Mouse (Mus musculus): ENCODE measurements around the gene Adap1.

DNA sequence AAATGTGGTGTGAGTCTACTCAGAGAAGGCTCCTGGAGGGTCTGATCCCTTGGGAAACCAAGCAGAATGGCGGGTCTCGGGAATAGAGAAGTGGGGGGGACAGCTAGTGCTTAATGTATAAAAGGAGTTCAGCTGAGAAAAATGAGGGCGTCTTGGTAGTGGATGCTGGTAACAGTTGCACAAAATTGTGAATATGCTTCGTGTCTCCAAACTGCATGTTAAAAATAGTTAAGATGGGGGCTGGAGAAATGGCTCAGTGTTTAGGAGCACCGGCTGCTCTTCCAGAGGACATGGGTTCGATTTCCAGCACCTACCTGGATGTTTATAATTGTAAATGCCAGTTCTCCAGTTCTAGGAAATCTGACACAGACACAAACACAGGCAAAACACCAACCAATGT is 4.1 kb downstream of the Adap1 start:
- TF ChIP-seq CTCF (IDR thresholded peaks at IDR 0.05; ENCODE audit: extremely low read depth, insufficient read depth, insufficient read length, insufficient replicate concordance), result no peak
- no peak for TF ChIP-seq POLR2A (IDR thresholded peaks at IDR 0.05; ENCODE audit: low read depth, low read length)
